Mouse (Mus musculus) forebrain, embryonic 16.5 days (tissue): Measurements from ENCODE around the gene Pigx. TPM values are rescaled to one million over a fixed set of nuclear protein-coding genes. Genes with fewer than 3 reads are reported as not detected.

ENCODE experiments used
- ATAC-seq: fragments of 200-750 bp; cut with Nextera tagmentation; 2 replicates; pipeline ENCODE4 v1.8.0; 2017; ENCODE audit warnings: mild to moderate bottlenecking, moderate library complexity
- H3K27ac ChIP-seq: fragments of 300-500 bp; sonication (generic); 2 replicates; pipeline ENCODE4 v1.5.1; 2014; ENCODE audit warnings: low read length, control low read depth
- H3K27me3 ChIP-seq: fragments of 300-500 bp; sonication (generic); replicated peaks from 2 replicates; pipeline ENCODE4 v1.6.1; 2014; ENCODE audit warnings: low read length; ENCODE audit not compliant: control insufficient read depth, insufficient read depth
- H3K36me3 ChIP-seq: fragments of 300-500 bp; sonication (generic); 2 replicates; pipeline ENCODE4 v1.6.1; 2014; ENCODE audit not compliant: control insufficient read depth, insufficient read depth
- H3K4me1 ChIP-seq: fragments of 300-500 bp; sonication (generic); replicated peaks from 2 replicates; pipeline ENCODE4 v1.6.1; 2014; ENCODE audit warnings: low read length; ENCODE audit not compliant: control insufficient read depth, insufficient read depth
- H3K4me2 ChIP-seq: fragments of 300-500 bp; sonication (generic); 2 replicates; pipeline ENCODE4 v1.6.1; 2014; ENCODE audit warnings: mild to moderate bottlenecking, low read length, control low read depth
- H3K4me3 ChIP-seq: fragments of 300-500 bp; sonication (generic); replicated peaks from 2 replicates; pipeline ENCODE4 v1.5.1; 2014; ENCODE audit warnings: mild to moderate bottlenecking, low read length, control low read depth
- H3K9ac ChIP-seq: fragments of 300-500 bp; sonication (generic); replicated peaks from 2 replicates; pipeline ENCODE4 v1.6.1; 2014; ENCODE audit warnings: low read depth, low read length, control low read depth
- H3K9me3 ChIP-seq: fragments of 300-500 bp; sonication (generic); 2 replicates; pipeline ENCODE4 v1.6.1; 2016; ENCODE audit warnings: low read length; ENCODE audit not compliant: control insufficient read depth
- WGBS: fragments of 180-500 bp; shearing (Covaris S2); extraction: QIAGEN DNeasy Blood & Tissue Kit; methylation state at CpG from one replicate; pipeline ENCODE4 v1.1.7; 2014; 5-methylcytosine and 5-hydroxymethylcytosine counted together
- polyA plus RNA-seq: library from polyadenylated mRNA; unstranded; fragments of >200 nt; fragmentation: Nextera tagmentation; extraction: Ambion mirVana; gene quantifications from 2 replicates; pipeline ENCODE4 v1.2.1, GENCODE M21; 2015

Pigx gene
- polyA plus RNA-seq, result 121 and 122 TPM in 2 replicates

- Histone ChIP-seq H3K9me3 (no peaks in the 10 kb centered on the region), H3K27ac (peak within 1 kb of the TSS; percentile 71), H3K4me1 (peaks cover 19% of the 10 kb centered on the region), H3K36me3 (0 out of 2 replicates have a peak, but pooled peaks cover 8% of the 10 kb centered on the region), H3K4me2 (peak within 1 kb of the TSS; percentile 86), H3K9ac (peak within 1 kb of the TSS; percentile 95), H3K4me3 (peak within 1 kb of the TSS; percentile 99), H3K27me3 (no peaks in the 10 kb centered on the region)
- under 1% methylated on average over 34 of the region's 34 CpGs for WGBS
- peak; percentile 97 for ATAC-seq
Measured at GRCm38 (mm10) chr16:32099638-32100150, at the start of gene Pigx, which contains the start of gene Cep19. TSS of gene Pigx (minus strand) at chr16:32099740. TSS of gene Cep19 (plus strand) at chr16:32099800.

- no peak for ATAC-seq
- 65% methylated on average over 10 of the region's 13 CpGs for WGBS
- H3K36me3 ChIP-seq, result no peaks in the 10 kb centered on the region
- H3K4me3 ChIP-seq, result no peak overlapping the region; the same call in 1 of the 2 replicates
- H3K27ac ChIP-seq, result no peak overlapping the region
- H3K9me3 ChIP-seq, result no peaks in the 10 kb centered on the region
- H3K27me3 ChIP-seq, result no peaks in the 10 kb centered on the region
- H3K4me1 ChIP-seq, result 0 out of 2 replicates have a peak, but pooled peaks cover 3% of the 10 kb centered on the region
- peak overlapping the region; percentile 39 for H3K4me2 ChIP-seq
- H3K9ac ChIP-seq, result no peak overlapping the region
Measured at GRCm38 (mm10) chr16:32147589-32148207, 48.2 kb upstream of the Pigx start.

- no peak overlapping the region for H3K4me2 ChIP-seq
- ATAC-seq, result no peak
- WGBS, result 92% methylated on average over 17 of the region's 17 CpGs
- H3K27me3 ChIP-seq, result no peaks in the 10 kb centered on the region
- H3K9me3 ChIP-seq, result no peaks in the 10 kb centered on the region
- H3K27ac ChIP-seq, result no peak overlapping the region
- no peak overlapping the region for H3K9ac ChIP-seq
- no peaks in the 10 kb centered on the region for H3K36me3 ChIP-seq
- 0 out of 2 replicates have a peak, but pooled peaks cover 3% of the 10 kb centered on the region for H3K4me1 ChIP-seq
- H3K4me3 ChIP-seq, result no peak overlapping the region
Measured at GRCm38 (mm10) chr16:32144592-32144991, 45.1 kb upstream of the Pigx start.

GRCm38 (mm10) chr16:32143766-32144165, 44.2 kb upstream of the Pigx start:
- Histone ChIP-seq H3K4me3 (no peak overlapping the region), H3K27ac (no peak overlapping the region), H3K4me2 (no peak overlapping the region), H3K4me1 (0 out of 2 replicates have a peak, but pooled peaks cover 3% of the 10 kb centered on the region), H3K36me3 (no peaks in the 10 kb centered on the region), H3K27me3 (no peaks in the 10 kb centered on the region), H3K9me3 (no peaks in the 10 kb centered on the region), H3K9ac (no peak overlapping the region)
- 92% methylated on average over 15 of the region's 15 CpGs for WGBS
- ATAC-seq, result no peak

- no peak for ATAC-seq
- 97% methylated on average over 1 of the region's 1 CpGs for WGBS
- Histone ChIP-seq H3K4me2 (no peak overlapping the region), H3K27ac (no peak overlapping the region), H3K36me3 (no peaks in the 10 kb centered on the region), H3K27me3 (no peaks in the 10 kb centered on the region), H3K9ac (no peak overlapping the region), H3K4me1 (no peaks in the 10 kb centered on the region), H3K4me3 (no peak overlapping the region), H3K9me3 (no peaks in the 10 kb centered on the region)
Measured at GRCm38 (mm10) chr16:32138954-32139353, 39.4 kb upstream of the Pigx start.

- Histone ChIP-seq H3K27me3 (no peaks in the 10 kb centered on the region), H3K4me1 (no peaks in the 10 kb centered on the region)
Measured at GRCm38 (mm10) chr16:32135842-32136357, 36.4 kb upstream of the Pigx start.

GRCm38 (mm10) chr16:32133148-32133547, 33.6 kb upstream of the Pigx start:
- no peaks in the 10 kb centered on the region for H3K36me3 ChIP-seq
- H3K4me3 ChIP-seq, result no peak overlapping the region
- no peaks in the 10 kb centered on the region for H3K4me1 ChIP-seq
- no peaks in the 10 kb centered on the region for H3K9me3 ChIP-seq
- no peak for ATAC-seq
- no peak overlapping the region for H3K27ac ChIP-seq
- WGBS, result 87% methylated on average over 3 of the region's 3 CpGs
- H3K9ac ChIP-seq, result no peak overlapping the region
- H3K27me3 ChIP-seq, result no peaks in the 10 kb centered on the region
- no peak overlapping the region for H3K4me2 ChIP-seq

More at GRCm38 (mm10) chr16:32135842-32136357, 36.4 kb upstream of the Pigx start:
- Histone ChIP-seq H3K9ac (no peak overlapping the region), H3K4me2 (no peak overlapping the region), H3K27ac (no peak overlapping the region), H3K36me3 (no peaks in the 10 kb centered on the region), H3K9me3 (no peaks in the 10 kb centered on the region), H3K4me3 (no peak overlapping the region)
- WGBS, result 81% methylated on average over 7 of the region's 7 CpGs
- no peak for ATAC-seq

GRCm38 (mm10) chr16:32130190-32130826, 30.8 kb upstream of the Pigx start:
- Histone ChIP-seq H3K4me1 (no peaks in the 10 kb centered on the region), H3K4me2 (no peak overlapping the region), H3K27me3 (no peaks in the 10 kb centered on the region), H3K36me3 (no peaks in the 10 kb centered on the region), H3K27ac (no peak overlapping the region), H3K9ac (no peak overlapping the region), H3K4me3 (no peak overlapping the region), H3K9me3 (no peaks in the 10 kb centered on the region)
- no peak for ATAC-seq
- WGBS, result 78% methylated on average over 16 of the region's 16 CpGs

- ATAC-seq, result no peak
Measured at GRCm38 (mm10) chr16:32129449-32130189, 30.1 kb upstream of the Pigx start.

More at GRCm38 (mm10) chr16:32129449-32130189, 30.1 kb upstream of the Pigx start:
- Histone ChIP-seq H3K9ac (no peak overlapping the region), H3K27ac (no peak overlapping the region), H3K4me1 (no peaks in the 10 kb centered on the region), H3K9me3 (no peaks in the 10 kb centered on the region), H3K4me2 (no peak overlapping the region), H3K36me3 (no peaks in the 10 kb centered on the region), H3K27me3 (no peaks in the 10 kb centered on the region), H3K4me3 (no peak overlapping the region)
- 85% methylated on average over 20 of the region's 20 CpGs for WGBS
